Mouse (Mus musculus): ENCODE measurements around the gene Madcam1.

DNA sequence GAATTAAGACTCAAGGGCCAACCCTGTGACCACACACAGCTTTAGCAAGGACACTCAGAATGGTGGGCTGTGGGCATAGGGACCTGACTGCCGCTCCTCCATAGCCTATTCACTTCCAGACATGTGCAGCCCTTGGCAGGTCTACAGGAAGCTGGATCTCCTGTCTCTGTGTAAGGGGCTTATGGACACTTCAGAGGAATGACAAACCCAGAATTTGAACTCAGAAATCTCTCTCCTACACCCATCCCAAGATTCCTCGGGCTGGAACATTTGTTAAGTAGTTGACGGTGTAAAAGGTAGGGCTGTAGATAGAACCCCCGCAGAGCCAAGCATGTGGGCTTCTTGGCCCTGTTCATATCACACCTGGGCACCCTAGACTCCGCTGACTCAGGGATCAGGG is 48.0 kb upstream of the Madcam1 start:
- TF ChIP-seq CTCF (IDR thresholded peaks at IDR 0.05) (no peak), EP300 (IDR thresholded peaks at IDR 0.05) (no peak)
